26 mouse cellular contexts compared by ENCODE assay signal in genomic region chr13:44105161-44105560, GRCm38 (mm10).
"Had no signal": no experiment of that assay in that cellular context is flagged by ENCODE, and none has a peak within 500 bp of the region (broad histone marks: within the 10 kb centered on the region; RNA-seq: fewer than 3 reads in every experiment).

No protein-coding gene starts in this region.

- H3K27ac ChIP-seq: gastrocnemius, adult 2 months; heart, adult 2 months; heart, embryonic 13.5 days; heart, embryonic 15.5 days; hindbrain, embryonic 10.5 days; hindbrain, embryonic 12.5 days; hindbrain, embryonic 14.5 days; layer of hippocampus, adult 2 months; left cerebral cortex, adult 2 months; limb, embryonic 13.5 days; limb, embryonic 15.5 days; liver, embryonic 12.5 days; liver, embryonic 14.5 days had no signal

- H3K9me3 ChIP-seq: heart, embryonic 13.5 days; heart, embryonic 15.5 days; hindbrain, embryonic 10.5 days; hindbrain, embryonic 12.5 days; limb, embryonic 13.5 days; limb, embryonic 15.5 days; liver, embryonic 12.5 days had no signal

- H3K9ac ChIP-seq: heart, embryonic 13.5 days; heart, embryonic 15.5 days; hindbrain, embryonic 12.5 days; hindbrain, embryonic 14.5 days; limb, embryonic 13.5 days; limb, embryonic 15.5 days; liver, embryonic 12.5 days; liver, embryonic 14.5 days had no signal

- DNase-seq: gastrocnemius, adult 2 months; gastrocnemius, postnatal 10 days; gastrocnemius, postnatal 25 days; heart, adult 2 months; heart, postnatal 14 days; heart, postnatal 4 days; kidney, adult 18-20 months; kidney, adult 8-10 months; kidney, postnatal 10 days; kidney, postnatal 25 days; kidney, postnatal 4 days; lung, adult 18-20 months had no signal

- H3K4me1 ChIP-seq: limb, embryonic 15.5 days; liver, embryonic 12.5 days had no signal

- ATAC-seq: hindbrain, embryonic 16.5 days; inflammation-experienced regulatory T-cells, adult 6 months; intestine, postnatal 0 days; liver, embryonic 12.5 days had no signal

- H3K27me3 ChIP-seq: heart, embryonic 15.5 days had no signal

- H3K4me2 ChIP-seq: heart, embryonic 13.5 days; heart, embryonic 15.5 days; hindbrain, embryonic 12.5 days; hindbrain, embryonic 14.5 days; limb, embryonic 13.5 days; limb, embryonic 15.5 days; liver, embryonic 12.5 days had no signal

- H3K36me3 ChIP-seq: heart, embryonic 13.5 days; heart, embryonic 15.5 days; hindbrain, embryonic 10.5 days; hindbrain, embryonic 12.5 days; limb, embryonic 13.5 days; limb, embryonic 15.5 days; liver, embryonic 12.5 days had no signal

- H3K4me3 ChIP-seq: gastrocnemius, adult 2 months; heart, adult 2 months; heart, embryonic 13.5 days; heart, embryonic 15.5 days; hindbrain, embryonic 10.5 days; hindbrain, embryonic 12.5 days; layer of hippocampus, adult 2 months; left cerebral cortex, adult 2 months; limb, embryonic 13.5 days; limb, embryonic 15.5 days; liver, embryonic 12.5 days had no signal
